Mouse (Mus musculus): ENCODE data around the gene Sdk1.

- TF ChIP-seq CTCF (conservative IDR thresholded peaks at IDR 0.05 in 1 of 2, IDR thresholded peaks at IDR 0.05 in 1 of 2; ENCODE audit: low read depth in 2 of 2, low read length in 2 of 2) = no peak
- no peak for TF ChIP-seq E2F4 (IDR thresholded peaks at IDR 0.05; ENCODE audit: insufficient replicate concordance, low read depth, low read length)
- TF ChIP-seq RAD21 (IDR thresholded peaks at IDR 0.05; ENCODE audit: low read depth, low read length) = no peak
These were observed 152.6 kb downstream of the Sdk1 start for GRCm38 (mm10) chr5:141393846-141394245.

Data from CH12.LX (cell line).